Mouse (Mus musculus) bone marrow macrophage, adult 2 months (primary cell): ENCODE measurements around the gene Ostn. TPM values are rescaled to one million over a fixed set of nuclear protein-coding genes. Genes with fewer than 3 reads are reported as not detected.

ENCODE experiments used
- H3K27ac ChIP-seq: 2 replicates; pipeline ENCODE4 v1.5.1; 2012; ENCODE audit warnings: low read depth, low read length; ENCODE audit not compliant: insufficient read depth
- H3K4me1 ChIP-seq: 2 replicates; pipeline ENCODE4 v1.6.1; 2012; ENCODE audit warnings: low read length; ENCODE audit not compliant: control insufficient read depth, insufficient read depth
- H3K4me3 ChIP-seq: 2 replicates; pipeline ENCODE4 v1.5.1; 2012; ENCODE audit warnings: mild to moderate bottlenecking, low read length, moderate library complexity; ENCODE audit not compliant: insufficient read depth
- CTCF ChIP-seq: IDR thresholded peaks from 2 replicates; pipeline ENCODE4 v1.5.1; 2012; ENCODE audit warnings: low read depth, mild to moderate bottlenecking, low read length, moderate library complexity
- POLR2A ChIP-seq: IDR thresholded peaks from 2 replicates; pipeline ENCODE4 v1.6.1; 2012; ENCODE audit warnings: mild to moderate bottlenecking, low read depth, low read length, borderline replicate concordance
- polyA plus RNA-seq: library from polyadenylated mRNA; stranded (reverse); fragments of >200 nt; gene quantifications from 2 replicates; pipeline ENCODE4 v1.2.4, GENCODE M21; 2012; ENCODE audit not compliant: missing spikeins, insufficient read depth, insufficient read length

Ostn gene
- polyA plus RNA-seq, 1 experiment: not detected

DNA sequence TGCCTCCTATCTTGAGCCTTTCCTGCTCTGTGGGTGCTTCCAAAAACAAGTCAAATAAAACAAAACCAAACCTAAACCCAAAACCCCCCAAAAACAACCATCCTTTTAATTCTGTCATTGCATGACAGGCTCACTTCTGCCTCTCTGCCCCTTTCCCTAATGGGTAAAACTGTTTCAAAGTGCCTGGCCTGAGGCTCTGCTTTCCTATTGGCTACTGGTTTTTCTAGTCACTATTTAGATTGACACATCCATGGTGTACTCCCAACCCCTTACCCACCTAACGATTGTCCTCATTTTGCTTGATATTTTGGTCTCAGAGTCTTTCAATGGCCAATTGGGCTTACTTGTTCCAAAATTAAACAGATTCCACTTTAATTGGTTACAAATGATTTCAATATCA is 78.4 kb downstream of the Ostn start:
- Histone ChIP-seq H3K4me1 (peaks cover 23% of the 10 kb centered on the region), H3K27ac (peak overlapping the region; percentile 51), H3K4me3 (no peak overlapping the region)
- TF ChIP-seq POLR2A: no peak
- no peak for TF ChIP-seq CTCF

DNA sequence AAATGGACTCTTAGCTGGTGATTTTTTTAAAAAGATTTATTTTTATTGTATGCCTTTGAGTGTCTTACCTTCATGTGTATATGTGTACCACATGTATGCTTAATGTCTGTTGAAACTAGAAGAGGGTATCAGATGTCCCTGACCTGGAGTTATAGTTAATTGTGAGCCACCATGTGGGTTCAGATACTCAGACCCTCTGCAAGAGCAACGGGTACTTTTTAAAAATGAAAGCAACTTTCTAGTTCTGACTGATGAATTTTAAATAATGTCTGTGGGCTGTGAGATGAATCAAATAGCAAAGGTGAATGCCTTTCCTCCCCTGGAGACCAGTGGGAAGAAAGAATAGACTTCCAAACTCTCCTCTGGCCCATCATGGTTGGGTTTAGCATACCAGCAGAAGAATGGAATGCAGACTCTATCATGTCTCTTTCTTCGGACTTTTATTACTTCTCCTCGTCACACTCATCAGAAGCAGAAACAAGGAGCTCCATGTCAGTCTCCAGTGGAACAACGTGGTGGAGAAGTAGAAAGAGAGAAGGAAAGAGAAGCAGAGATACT is 79.6 kb downstream of the Ostn start:
- TF ChIP-seq POLR2A (no peak), CTCF (no peak)
- peak overlapping the region; percentile 80 for H3K27ac ChIP-seq
- no peak overlapping the region for H3K4me3 ChIP-seq
- H3K4me1 ChIP-seq: peaks cover 34% of the 10 kb centered on the region

DNA sequence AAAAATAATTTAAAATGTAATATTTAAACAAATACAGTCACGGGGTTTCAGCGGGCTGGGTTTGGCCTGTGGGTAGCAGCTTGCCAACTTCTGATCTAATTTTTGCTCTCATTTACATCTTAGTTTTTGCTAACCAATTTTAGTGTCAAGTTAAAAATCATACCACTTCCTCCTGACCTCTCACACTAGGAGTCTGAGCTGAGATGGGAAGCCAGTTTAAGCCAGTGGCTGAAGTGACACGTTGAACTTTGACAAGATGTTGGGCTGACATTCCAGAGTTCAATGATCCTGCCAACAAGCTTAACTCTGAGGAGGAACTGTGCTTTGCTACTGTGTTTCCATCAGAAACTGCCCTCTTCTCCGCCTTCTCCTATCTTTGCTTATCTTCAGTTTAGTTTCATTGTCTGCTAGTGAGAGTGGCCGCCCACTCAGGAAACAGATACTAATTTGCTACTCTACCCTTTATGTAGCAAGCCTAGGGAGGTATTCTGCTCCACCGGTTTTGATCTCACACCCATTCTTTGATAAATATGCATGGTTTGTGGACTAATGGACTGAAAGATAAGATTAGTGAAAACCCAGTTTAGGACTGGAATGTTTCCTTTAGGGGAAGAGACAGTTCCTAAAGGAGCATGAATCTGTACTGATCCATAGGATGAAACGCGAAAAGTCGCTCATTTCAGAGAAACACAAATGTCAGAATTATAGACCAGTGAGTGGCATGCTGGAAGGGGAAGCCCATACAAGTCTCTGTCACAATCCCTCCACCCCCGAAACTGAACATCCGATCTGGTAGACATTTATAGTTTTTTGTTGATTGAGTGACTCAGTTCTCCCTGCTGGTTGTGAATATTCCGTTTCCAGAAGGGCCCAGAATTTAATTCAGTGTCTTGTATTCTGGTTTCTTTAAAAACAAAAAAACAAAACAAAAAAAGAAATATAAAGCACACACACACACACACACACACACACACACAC is 80.6 kb downstream of the Ostn start:
- peaks cover 37% of the 10 kb centered on the region for H3K4me1 ChIP-seq
- no peak for TF ChIP-seq CTCF
- TF ChIP-seq POLR2A: no peak
- H3K4me3 ChIP-seq: peak overlapping the region; percentile 99
- H3K27ac ChIP-seq: peak overlapping the region; percentile 80

DNA sequence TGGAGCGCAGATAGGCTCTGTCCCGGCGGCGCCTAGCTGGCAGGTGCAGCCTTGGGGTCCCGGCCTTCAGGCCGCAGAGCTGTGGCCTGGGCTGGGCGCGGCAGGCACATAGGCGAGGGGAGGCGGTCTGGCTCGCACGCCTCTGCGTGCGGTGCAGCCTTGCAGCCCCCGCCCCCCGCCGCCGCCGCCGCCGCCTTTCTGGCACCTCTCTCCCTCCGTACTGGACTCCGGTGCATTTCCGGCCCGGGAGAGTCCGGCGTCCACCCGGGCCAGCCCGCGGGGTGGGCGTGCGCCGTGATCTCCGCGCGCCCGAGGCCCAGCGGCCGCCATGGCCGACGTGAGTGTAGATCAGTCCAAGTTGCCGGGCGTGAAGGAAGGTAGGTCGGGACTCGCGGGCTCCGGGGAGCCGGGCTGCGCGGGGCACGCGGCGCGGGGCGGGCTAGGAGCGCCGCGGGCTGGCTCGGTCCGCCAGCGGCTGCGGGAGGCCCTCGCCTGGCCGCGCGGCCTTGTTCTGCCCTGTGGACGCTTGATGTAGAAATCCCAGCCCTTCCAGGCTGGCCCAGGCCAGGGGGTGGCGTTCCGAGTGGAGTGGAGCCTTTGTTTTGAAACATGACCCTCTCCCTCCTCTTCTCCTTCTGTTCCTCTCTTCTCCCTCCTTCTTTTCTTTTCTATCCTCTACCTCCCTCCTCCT is 81.6 kb downstream of the Ostn start, which contains the start of gene Ccdc50:
Gene Ccdc50 (plus strand): TSS at position 109 of the 691 bp plus-strand sequence.
- peak within 1 kb of the TSS; percentile 99 for H3K4me3 ChIP-seq
- TF ChIP-seq CTCF: no peak
- no peak for TF ChIP-seq POLR2A

DNA sequence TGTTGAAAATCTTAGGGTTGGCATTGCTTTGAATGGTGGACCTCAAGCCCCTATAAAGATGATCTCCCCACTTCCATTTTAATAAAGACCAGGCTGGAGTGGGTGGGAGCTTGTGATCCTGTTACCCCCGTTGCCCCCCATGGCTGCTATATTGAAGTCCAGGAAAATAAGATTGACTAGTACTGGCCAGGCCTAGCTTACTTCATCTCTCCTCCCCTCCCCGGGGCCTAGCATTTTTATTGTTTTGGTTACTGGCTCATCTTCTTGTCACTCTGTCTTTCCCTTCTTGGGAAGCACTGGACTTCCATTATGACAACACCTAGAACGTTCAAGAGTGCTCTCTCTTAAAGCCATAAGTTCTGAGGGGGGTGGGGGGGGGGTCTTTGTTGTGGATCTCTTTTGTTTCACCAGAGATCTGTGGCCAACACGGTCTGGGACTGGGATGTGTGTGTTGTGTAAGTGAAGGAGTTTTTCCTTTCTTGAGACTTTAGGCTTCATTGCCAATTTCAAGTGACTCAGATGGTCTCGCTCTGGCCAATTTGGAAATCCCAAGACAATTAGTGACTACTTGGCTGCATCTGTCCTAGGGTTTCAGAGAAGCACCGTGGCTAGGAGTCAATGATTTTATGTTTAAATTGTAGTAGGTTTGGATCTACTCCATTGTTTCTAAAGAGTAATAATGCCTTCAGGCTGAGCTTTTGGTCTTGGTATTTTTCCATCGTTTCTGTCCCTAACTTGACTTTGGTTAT is 82.4 kb downstream of the Ostn start:
- H3K27ac ChIP-seq: peak overlapping the region; percentile 80
- peaks cover 40% of the 10 kb centered on the region for H3K4me1 ChIP-seq
- no peak for TF ChIP-seq CTCF
- TF ChIP-seq POLR2A: no peak
- H3K4me3 ChIP-seq: peak overlapping the region; percentile 99

More for the DNA sequence above, 81.6 kb downstream of the Ostn start, which contains the start of gene Ccdc50:
- peak within 1 kb of the TSS; percentile 80 for H3K27ac ChIP-seq
- H3K4me1 ChIP-seq: peaks cover 40% of the 10 kb centered on the region

DNA sequence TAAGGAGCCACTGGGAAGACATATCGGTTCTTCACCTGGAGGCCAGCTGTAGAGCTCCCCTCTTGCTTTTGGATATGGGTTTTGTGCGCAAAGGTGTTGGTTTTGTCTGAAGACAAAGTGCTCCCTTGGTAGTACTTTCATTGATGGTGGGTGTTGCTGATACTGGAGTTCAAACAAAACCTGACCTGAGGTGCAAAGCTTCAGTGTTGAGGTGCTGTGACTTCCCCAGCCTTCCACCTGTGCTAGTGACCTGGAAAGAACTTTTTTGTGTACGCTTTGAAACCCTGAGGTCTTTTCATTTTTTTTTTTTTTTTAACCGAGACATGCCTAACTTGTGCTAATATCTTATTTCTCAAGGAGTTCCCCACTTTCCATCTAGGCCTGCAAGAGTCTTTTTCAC is 83.0 kb downstream of the Ostn start:
- Histone ChIP-seq H3K4me1 (peaks cover 41% of the 10 kb centered on the region), H3K4me3 (peak overlapping the region; percentile 99), H3K27ac (peak overlapping the region; percentile 80; the same call in 1 of the 2 replicates)
- no peak for TF ChIP-seq CTCF
- no peak for TF ChIP-seq POLR2A

DNA sequence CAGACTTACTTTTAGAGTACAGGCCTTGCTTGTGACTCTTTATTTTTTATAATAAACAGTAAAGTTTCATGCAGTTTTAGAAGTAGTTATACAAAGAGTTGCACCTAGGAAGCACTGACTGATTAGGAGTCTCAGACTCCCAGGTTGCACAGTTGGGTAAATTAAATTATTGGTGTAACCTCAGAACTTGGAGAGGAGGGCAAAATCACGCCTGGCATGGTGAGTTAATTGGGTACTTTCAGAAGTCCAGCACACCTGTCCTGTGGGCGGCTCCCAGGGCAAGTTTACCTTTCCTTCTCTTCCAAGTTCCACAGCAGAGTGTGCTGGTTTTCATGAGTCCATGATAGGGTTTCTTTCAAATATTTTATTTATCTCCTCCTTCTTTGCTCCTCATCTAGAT is 84.6 kb downstream of the Ostn start:
- TF ChIP-seq POLR2A (no peak), CTCF (no peak)

DNA sequence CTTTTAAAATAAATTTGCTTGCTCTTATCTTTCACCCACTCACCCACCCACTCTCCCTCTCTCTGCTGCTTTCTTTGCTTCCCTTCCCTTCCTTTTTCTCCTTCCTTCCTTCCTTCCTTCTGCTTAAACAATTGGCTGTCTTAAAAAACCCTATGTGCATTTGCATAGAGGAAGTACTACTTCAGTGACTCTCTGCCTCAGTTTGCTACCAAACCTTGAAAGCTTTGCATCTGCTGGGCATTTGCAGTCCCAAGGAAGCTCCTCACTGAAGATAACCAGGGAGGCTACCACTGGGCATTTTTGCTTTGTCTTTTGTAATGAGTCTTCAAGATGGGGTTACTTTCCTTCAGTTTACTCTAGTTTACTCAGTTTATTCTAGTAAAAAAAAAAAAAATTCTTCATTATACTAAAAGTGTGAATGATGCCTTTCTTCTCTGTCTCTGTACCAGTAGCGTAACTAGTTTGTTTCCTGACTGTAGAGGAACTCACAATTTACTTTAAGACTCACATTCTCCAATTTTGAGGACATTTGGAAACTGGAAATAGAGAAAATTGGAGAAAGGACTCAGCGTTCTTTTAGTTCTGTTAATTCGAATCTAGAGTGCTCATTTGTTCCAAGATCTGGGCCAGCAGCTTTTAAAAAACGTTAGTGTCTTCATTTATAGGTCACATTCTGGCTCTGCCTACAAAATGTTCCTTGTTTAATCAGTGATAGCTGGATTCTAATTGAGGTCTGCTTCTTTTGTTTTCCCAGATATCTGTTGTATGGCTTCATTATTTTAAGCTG is 88.2 kb downstream of the Ostn start:
- peaks cover 29% of the 10 kb centered on the region for H3K4me1 ChIP-seq
- H3K4me3 ChIP-seq: no peak overlapping the region
- TF ChIP-seq POLR2A (no peak), CTCF (no peak)
- H3K27ac ChIP-seq: no peak overlapping the region

More for the DNA sequence above, 84.6 kb downstream of the Ostn start:
- Histone ChIP-seq H3K4me1 (peaks cover 35% of the 10 kb centered on the region), H3K4me3 (no peak overlapping the region), H3K27ac (no peak overlapping the region)
